Mouse (Mus musculus): Measurements from ENCODE around the gene Il9r. TPM values are rescaled to one million over a fixed set of nuclear protein-coding genes. Genes with fewer than 3 reads are reported as not detected.

Gene Il9r
- total and polyA plus RNA-seq, 3 experiments: 20.0 to 52.1 (median 47.5) TPM

GRCm38 (mm10) chr11:32152814-32153213 lies 47.3 kb downstream of the Il9r start:
- H3K9me3 ChIP-seq (replicated peaks; ENCODE audit: low read length): no peaks in the 10 kb centered on the region
- in situ Hi-C loops (cut with MboI; ENCODE audit: low pct_ligation_motif_present, low pct_unique_long_range_greater_than_20kb, low sequenced_read_pairs) (no loop called here), dilution Hi-C loops (cut with MboI; ENCODE audit: extremely low pct_ligation_motif_present, extremely low pct_unique_long_range_greater_than_20kb, low sequenced_read_pairs) (no loop called here)
- no peaks in the 10 kb centered on the region for H3K36me3 ChIP-seq (replicated peaks in 1 of 2; ENCODE audit: control insufficient read depth in 1 of 2, insufficient read depth in 1 of 2, low read length in 1 of 2)
- H3K4me1 ChIP-seq (ENCODE audit: control insufficient read depth in 1 of 2, insufficient read depth in 2 of 2): peaks cover 0 to 5% of the 10 kb centered on the region in 2 experiments; a peak in 2 of 4 replicates
- H3K4me2 ChIP-seq (ENCODE audit: insufficient read depth, low read depth, poor library complexity, severe bottlenecking): no peak overlapping the region
- H3K27ac ChIP-seq (ENCODE audit: insufficient read depth, low read depth): no peak overlapping the region
- peak; percentile 31 for DNase-seq (ENCODE audit: extremely low read depth)
- TF ChIP-seq RAD21 (IDR thresholded peaks at IDR 0.05; ENCODE audit: low read depth, low read length) (peak; percentile 47), SMC3 (IDR thresholded peaks at IDR 0.05; ENCODE audit: low read depth, low read length) (peak; percentile 48), E2F4 (IDR thresholded peaks at IDR 0.05; ENCODE audit: insufficient replicate concordance, low read depth, low read length) (no peak), TCF12 (IDR thresholded peaks at IDR 0.05; ENCODE audit: low read depth, low read length) (no peak), CTCF (conservative IDR thresholded peaks at IDR 0.05 in 1 of 2, IDR thresholded peaks at IDR 0.05 in 1 of 2; ENCODE audit: low read depth in 2 of 2, low read length in 2 of 2) (peak; percentile 73 to 76)
- H3K9ac ChIP-seq (ENCODE audit: insufficient read depth, low read depth): no peak overlapping the region
- no peak overlapping the region for H3K4me3 ChIP-seq (replicated peaks in 1 of 3; ENCODE audit: low read depth in 2 of 3, low read length in 2 of 3, poor library complexity in 1 of 3)
- no peaks in the 10 kb centered on the region for H3K79me2 ChIP-seq (replicated peaks; ENCODE audit: control insufficient read depth, extremely low read depth, insufficient read depth, poor library complexity, severe bottlenecking)
- peaks cover under 1% of the 10 kb centered on the region for H3K27me3 ChIP-seq (replicated peaks)

GRCm38 (mm10) chr11:32151243-32151642 lies 48.8 kb downstream of the Il9r start:
- H3K36me3 ChIP-seq (replicated peaks in 1 of 2; ENCODE audit: control insufficient read depth in 1 of 2, insufficient read depth in 1 of 2, low read length in 1 of 2): no peaks in the 10 kb centered on the region
- dilution Hi-C loops (cut with MboI; ENCODE audit: extremely low pct_ligation_motif_present, extremely low pct_unique_long_range_greater_than_20kb, low sequenced_read_pairs): no loop called here

GRCm38 (mm10) chr11:32149605-32150004 lies 50.5 kb downstream of the Il9r start:
- dilution Hi-C loops (cut with MboI; ENCODE audit: extremely low pct_ligation_motif_present, extremely low pct_unique_long_range_greater_than_20kb, low sequenced_read_pairs): no loop called here
- TF ChIP-seq BHLHE40 (IDR thresholded peaks at IDR 0.05; ENCODE audit: low read depth, low read length) (no peak), CHD2 (IDR thresholded peaks at IDR 0.05; ENCODE audit: low read length) (no peak), TBP (conservative IDR thresholded peaks at IDR 0.05; ENCODE audit: low read depth, low read length) (no peak), GABPA (IDR thresholded peaks at IDR 0.05; ENCODE audit: insufficient replicate concordance, low read depth, low read length) (no peak), EP300 (IDR thresholded peaks at IDR 0.05; ENCODE audit: low read length) (no peak), JUND (conservative IDR thresholded peaks at IDR 0.05; ENCODE audit: low read depth, low read length) (no peak), JUN (IDR thresholded peaks at IDR 0.05; ENCODE audit: insufficient read depth, low read depth, low read length) (no peak), SIN3A (IDR thresholded peaks at IDR 0.05; ENCODE audit: low read length) (no peak), ELF1 (IDR thresholded peaks at IDR 0.05; ENCODE audit: low read depth, low read length) (no peak), ZKSCAN1 (IDR thresholded peaks at IDR 0.05; ENCODE audit: borderline replicate concordance, low read depth, low read length) (no peak), NRF1 (IDR thresholded peaks at IDR 0.05; ENCODE audit: low read depth, low read length) (no peak), SMC3 (IDR thresholded peaks at IDR 0.05; ENCODE audit: low read depth, low read length) (no peak), HCFC1 (IDR thresholded peaks at IDR 0.05; ENCODE audit: low read depth, low read length) (no peak), ETS1 (conservative IDR thresholded peaks at IDR 0.05; ENCODE audit: low read depth, low read length) (no peak), RCOR1 (conservative IDR thresholded peaks at IDR 0.05; ENCODE audit: low read depth, low read length) (no peak), MEF2A (IDR thresholded peaks at IDR 0.05; ENCODE audit: borderline replicate concordance, low read depth, low read length) (no peak), MAZ (IDR thresholded peaks at IDR 0.05; ENCODE audit: low read depth, low read length) (no peak), ZC3H11A (IDR thresholded peaks at IDR 0.05; ENCODE audit: low read depth, low read length) (no peak)
- no peaks in the 10 kb centered on the region for H3K79me2 ChIP-seq (replicated peaks; ENCODE audit: control insufficient read depth, extremely low read depth, insufficient read depth, poor library complexity, severe bottlenecking)
- no peak overlapping the region for H3K27ac ChIP-seq (ENCODE audit: insufficient read depth, low read depth)
- peaks cover 0 to 3% of the 10 kb centered on the region in 2 experiments; a peak in 2 of 4 replicates for H3K4me1 ChIP-seq (ENCODE audit: control insufficient read depth in 1 of 2, insufficient read depth in 2 of 2)
- peaks cover 5% of the 10 kb centered on the region for H3K27me3 ChIP-seq (replicated peaks)
- H3K36me3 ChIP-seq (replicated peaks in 1 of 2; ENCODE audit: control insufficient read depth in 1 of 2, insufficient read depth in 1 of 2, low read length in 1 of 2): no peaks in the 10 kb centered on the region
- H3K9me3 ChIP-seq (replicated peaks; ENCODE audit: low read length): no peaks in the 10 kb centered on the region
- DNase-seq (ENCODE audit: extremely low read depth): no peak
- no peak overlapping the region for H3K4me2 ChIP-seq (ENCODE audit: insufficient read depth, low read depth, poor library complexity, severe bottlenecking)
- in situ Hi-C loops (cut with MboI; ENCODE audit: low pct_ligation_motif_present, low pct_unique_long_range_greater_than_20kb, low sequenced_read_pairs): no loop called here
- H3K4me3 ChIP-seq (replicated peaks in 1 of 3; ENCODE audit: low read depth in 2 of 3, low read length in 2 of 3, poor library complexity in 1 of 3): no peak overlapping the region
- no peak overlapping the region for H3K9ac ChIP-seq (ENCODE audit: insufficient read depth, low read depth)

More at GRCm38 (mm10) chr11:32151243-32151642, 48.8 kb downstream of the Il9r start:
- in situ Hi-C loops (cut with MboI; ENCODE audit: low pct_ligation_motif_present, low pct_unique_long_range_greater_than_20kb, low sequenced_read_pairs): no loop called here
- TF ChIP-seq MEF2A (IDR thresholded peaks at IDR 0.05; ENCODE audit: borderline replicate concordance, low read depth, low read length): no peak
- no peak for TF ChIP-seq NELFE (IDR thresholded peaks at IDR 0.05; ENCODE audit: low read depth, low read length)
- no peak for TF ChIP-seq HCFC1 (IDR thresholded peaks at IDR 0.05; ENCODE audit: low read depth, low read length)
- TF ChIP-seq POLR2A (IDR thresholded peaks at IDR 0.05; ENCODE audit: low read depth, low read length): no peak
- peaks cover 1% of the 10 kb centered on the region for H3K27me3 ChIP-seq (replicated peaks)
- no peaks in the 10 kb centered on the region for H3K79me2 ChIP-seq (replicated peaks; ENCODE audit: control insufficient read depth, extremely low read depth, insufficient read depth, poor library complexity, severe bottlenecking)
- no peak overlapping the region for H3K27ac ChIP-seq (ENCODE audit: insufficient read depth, low read depth)
- no peak for DNase-seq (ENCODE audit: extremely low read depth)
- no peak overlapping the region for H3K4me3 ChIP-seq (replicated peaks in 1 of 3; ENCODE audit: low read depth in 2 of 3, low read length in 2 of 3, poor library complexity in 1 of 3)
- H3K4me1 ChIP-seq (ENCODE audit: control insufficient read depth in 1 of 2, insufficient read depth in 2 of 2): peaks cover 0 to 3% of the 10 kb centered on the region in 2 experiments; a peak in 2 of 4 replicates
- no peaks in the 10 kb centered on the region for H3K9me3 ChIP-seq (replicated peaks; ENCODE audit: low read length)
- H3K9ac ChIP-seq (ENCODE audit: insufficient read depth, low read depth): no peak overlapping the region
- H3K4me2 ChIP-seq (ENCODE audit: insufficient read depth, low read depth, poor library complexity, severe bottlenecking): no peak overlapping the region
